Mouse (Mus musculus) lung, embryonic 14.5 days (tissue): ENCODE results near the gene 6430548M08Rik. TPM values are rescaled to one million over a fixed set of nuclear protein-coding genes. Genes with fewer than 3 reads are reported as not detected.
A peak's percentile ranks its signal among the peaks of the same experiment; 100 is the strongest.

Experiments
- ATAC-seq: fragments of 200-750 bp; cut with Nextera tagmentation; 2 replicates; pipeline ENCODE4 v1.8.0; 2017; ENCODE audit warnings: mild to moderate bottlenecking, moderate TSS enrichment, moderate library complexity; ENCODE audit not compliant: insufficient read depth
- DNase-seq: peaks from one replicate; pipeline ENCODE4 v3.0.0-alpha.2; 2015
- H3K27ac ChIP-seq: fragments of 300-500 bp; sonication (generic); 2 replicates; pipeline ENCODE4 v1.5.1; 2014; ENCODE audit warnings: low read depth, mild to moderate bottlenecking, moderate library complexity
- H3K27me3 ChIP-seq: fragments of 300-500 bp; sonication (generic); 2 replicates; pipeline ENCODE4 v1.6.1; 2014; ENCODE audit warnings: low read length, control low read depth; ENCODE audit not compliant: insufficient read depth
- H3K36me3 ChIP-seq: fragments of 300-500 bp; sonication (generic); 2 replicates; pipeline ENCODE4 v1.6.1; 2014; ENCODE audit warnings: control low read depth; ENCODE audit not compliant: insufficient read depth
- H3K4me1 ChIP-seq: fragments of 300-500 bp; sonication (generic); 2 replicates; pipeline ENCODE4 v1.6.1; 2014; ENCODE audit warnings: antibody characterized with exemption, control low read depth; ENCODE audit not compliant: insufficient read depth
- H3K4me2 ChIP-seq: fragments of 300-500 bp; sonication (generic); 2 replicates; pipeline ENCODE4 v1.6.1; 2014; ENCODE audit warnings: mild to moderate bottlenecking
- H3K4me3 ChIP-seq: fragments of 300-500 bp; sonication (generic); 2 replicates; pipeline ENCODE4 v1.5.1; 2014; ENCODE audit warnings: low read depth, low read length
- H3K9ac ChIP-seq: fragments of 300-500 bp; sonication (generic); 2 replicates; pipeline ENCODE4 v1.6.1; 2014
- H3K9me3 ChIP-seq: fragments of 300-500 bp; sonication (generic); 2 replicates; pipeline ENCODE4 v1.6.1; 2016; ENCODE audit warnings: low read depth, low read length, control low read depth
- CTCF ChIP-seq: IDR thresholded peaks from 2 replicates; pipeline ENCODE4 v1.5.1; 2016; ENCODE audit warnings: antibody characterized with exemption, low read depth
- WGBS: fragments of 180-500 bp; shearing (Covaris S2); extraction: QIAGEN DNeasy Blood & Tissue Kit; methylation state at CpG from one replicate; pipeline ENCODE4 v1.1.7; 2014; 5-methylcytosine and 5-hydroxymethylcytosine counted together
- polyA plus RNA-seq: library from polyadenylated mRNA; unstranded; fragments of >200 nt; fragmentation: Nextera tagmentation; extraction: Ambion mirVana; gene quantifications from 2 replicates; pipeline ENCODE4 v1.2.1, GENCODE M21; 2014

The 6430548M08Rik gene
- polyA plus RNA-seq, 1 experiment from 2014 or later, result 7.1 TPM

GRCm38 (mm10) chr8:120152636-120153035, 38.7 kb downstream of the 6430548M08Rik start:
- no peak for ATAC-seq

GRCm38 (mm10) chr8:120160366-120160765, 46.4 kb downstream of the 6430548M08Rik start:
- no peak overlapping the region for H3K4me2 ChIP-seq
- no peaks in the 10 kb centered on the region for H3K4me1 ChIP-seq
- H3K9ac ChIP-seq, result no peak overlapping the region; the same call in 1 of the 2 replicates
- H3K27ac ChIP-seq, result no peak overlapping the region
- no peak overlapping the region for H3K4me3 ChIP-seq
- no peak for TF ChIP-seq CTCF
- no peaks in the 10 kb centered on the region for H3K36me3 ChIP-seq
- H3K9me3 ChIP-seq, result no peaks in the 10 kb centered on the region
- ATAC-seq (no peak), DNase-seq (no peak)
- WGBS, result 73% methylated on average over 8 of the region's 8 CpGs
- H3K27me3 ChIP-seq, result no peaks in the 10 kb centered on the region

More at GRCm38 (mm10) chr8:120152636-120153035, 38.7 kb downstream of the 6430548M08Rik start:
- TF ChIP-seq CTCF, result no peak
- H3K27me3 ChIP-seq, result no peaks in the 10 kb centered on the region
- H3K9me3 ChIP-seq, result no peaks in the 10 kb centered on the region
- no peaks in the 10 kb centered on the region for H3K4me1 ChIP-seq
- no peaks in the 10 kb centered on the region for H3K36me3 ChIP-seq
- no peak overlapping the region for H3K4me2 ChIP-seq
- no peak overlapping the region for H3K4me3 ChIP-seq
- 50% methylated on average over 7 of the region's 7 CpGs for WGBS
- no peak overlapping the region for H3K9ac ChIP-seq
- no peak overlapping the region for H3K27ac ChIP-seq
- peak; percentile 50 for DNase-seq

- Histone ChIP-seq H3K36me3 (no peaks in the 10 kb centered on the region), H3K9me3 (no peaks in the 10 kb centered on the region), H3K4me2 (no peak overlapping the region), H3K27ac (no peak overlapping the region), H3K4me3 (no peak overlapping the region), H3K27me3 (no peaks in the 10 kb centered on the region), H3K9ac (no peak overlapping the region), H3K4me1 (no peaks in the 10 kb centered on the region)
- TF ChIP-seq CTCF, result no peak
- ATAC-seq (no peak), DNase-seq (no peak)
- WGBS, result 58% methylated on average over 16 of the region's 16 CpGs
Measured at GRCm38 (mm10) chr8:120161658-120162403, 47.9 kb downstream of the 6430548M08Rik start.

DNA sequence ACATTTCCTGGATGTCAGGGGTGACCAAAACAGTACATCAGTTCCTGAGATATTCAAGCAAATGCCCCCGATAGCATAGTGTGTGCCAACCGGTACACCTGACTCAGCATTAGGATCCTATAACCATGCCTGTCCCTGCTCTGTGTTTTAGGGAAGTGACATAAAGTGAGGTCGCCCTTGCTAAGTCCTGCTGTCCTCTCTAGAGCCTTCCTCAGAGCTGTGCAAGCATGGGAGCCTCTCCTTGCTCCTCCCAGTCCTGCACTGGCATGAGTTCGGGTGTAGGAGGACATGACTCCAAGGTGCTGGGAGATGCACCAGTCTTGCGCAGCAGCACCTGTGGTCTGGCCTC, 48.4 kb downstream of the 6430548M08Rik start:
- TF ChIP-seq CTCF, result no peak
- H3K27me3 ChIP-seq, result no peaks in the 10 kb centered on the region
- H3K27ac ChIP-seq, result no peak overlapping the region
- no peak for DNase-seq
- H3K4me3 ChIP-seq, result no peak overlapping the region
- no peak overlapping the region for H3K9ac ChIP-seq
- ATAC-seq, result no peak
- H3K4me1 ChIP-seq, result no peaks in the 10 kb centered on the region
- no peaks in the 10 kb centered on the region for H3K9me3 ChIP-seq
- WGBS, result 74% methylated on average over 5 of the region's 5 CpGs
- no peaks in the 10 kb centered on the region for H3K36me3 ChIP-seq
- no peak overlapping the region for H3K4me2 ChIP-seq

DNA sequence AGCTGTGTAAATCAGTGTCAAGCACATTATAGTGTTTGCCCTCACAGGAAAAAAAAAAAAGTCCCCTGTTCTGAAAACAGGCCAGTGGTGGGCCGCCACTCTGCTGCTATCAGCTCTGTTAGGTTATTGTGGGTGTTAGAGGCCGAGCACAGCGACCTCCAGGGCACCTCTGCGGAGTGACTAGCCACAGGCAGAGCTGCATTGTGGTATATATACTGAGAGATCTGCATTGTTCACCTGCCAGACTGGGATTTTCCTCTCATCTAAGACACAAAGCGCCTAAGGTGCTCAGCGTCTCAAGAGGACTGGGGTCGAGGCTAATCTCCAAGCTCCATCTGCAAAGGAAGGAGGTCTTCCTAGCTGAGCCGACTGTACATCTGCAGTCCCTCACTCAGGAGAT, 49.4 kb downstream of the 6430548M08Rik start:
- H3K27ac ChIP-seq, result no peak overlapping the region
- H3K4me1 ChIP-seq, result no peaks in the 10 kb centered on the region
- no peaks in the 10 kb centered on the region for H3K27me3 ChIP-seq
- no peak for ATAC-seq
- H3K36me3 ChIP-seq, result no peaks in the 10 kb centered on the region
- H3K4me2 ChIP-seq, result no peak overlapping the region
- H3K9me3 ChIP-seq, result no peaks in the 10 kb centered on the region
- no peak for TF ChIP-seq CTCF
- no peak overlapping the region for H3K4me3 ChIP-seq
- no peak for DNase-seq
- WGBS, result 53% methylated on average over 8 of the region's 8 CpGs
- H3K9ac ChIP-seq, result no peak overlapping the region

DNA sequence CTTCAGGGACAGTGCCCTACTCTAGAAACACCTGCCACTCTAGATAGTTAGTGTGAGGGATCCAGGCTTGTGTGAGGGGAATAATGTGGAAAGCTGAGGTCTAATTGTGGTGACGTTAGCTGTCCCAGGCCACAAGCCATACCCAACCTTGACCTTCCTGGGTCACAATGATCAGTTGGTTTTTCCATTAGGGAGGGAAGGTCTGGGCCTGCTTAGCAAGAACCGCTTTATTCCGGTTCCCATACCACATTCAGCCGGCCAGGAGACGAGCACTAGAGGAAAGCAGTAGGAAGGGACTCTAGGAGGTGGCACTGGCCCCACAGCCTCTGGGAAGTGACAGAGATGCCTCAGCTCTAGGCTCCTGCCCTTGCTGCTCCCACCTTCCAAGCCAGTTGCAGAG, 50.1 kb downstream of the 6430548M08Rik start:
- no peak for DNase-seq
- Histone ChIP-seq H3K4me2 (no peak overlapping the region), H3K9ac (no peak overlapping the region), H3K27ac (no peak overlapping the region), H3K4me1 (no peaks in the 10 kb centered on the region), H3K27me3 (no peaks in the 10 kb centered on the region), H3K4me3 (no peak overlapping the region), H3K9me3 (no peaks in the 10 kb centered on the region), H3K36me3 (no peaks in the 10 kb centered on the region)
- no peak for TF ChIP-seq CTCF
- 84% methylated on average over 5 of the region's 5 CpGs for WGBS
- ATAC-seq, result no peak

- Histone ChIP-seq H3K4me1 (no peaks in the 10 kb centered on the region), H3K4me2 (no peak overlapping the region), H3K4me3 (no peak overlapping the region), H3K9ac (no peak overlapping the region), H3K36me3 (no peaks in the 10 kb centered on the region), H3K9me3 (no peaks in the 10 kb centered on the region), H3K27me3 (no peaks in the 10 kb centered on the region), H3K27ac (no peak overlapping the region)
- TF ChIP-seq CTCF, result no peak
- WGBS, result 77% methylated on average over 8 of the region's 8 CpGs
- DNase-seq (no peak), ATAC-seq (no peak)
Measured at GRCm38 (mm10) chr8:120167136-120167535, 53.2 kb downstream of the 6430548M08Rik start.

GRCm38 (mm10) chr8:120167821-120168220, 53.9 kb downstream of the 6430548M08Rik start:
- Histone ChIP-seq H3K4me1 (no peaks in the 10 kb centered on the region), H3K27ac (no peak overlapping the region), H3K27me3 (no peaks in the 10 kb centered on the region), H3K4me2 (no peak overlapping the region), H3K9me3 (no peaks in the 10 kb centered on the region), H3K4me3 (no peak overlapping the region), H3K36me3 (no peaks in the 10 kb centered on the region), H3K9ac (no peak overlapping the region)
- ATAC-seq (no peak), DNase-seq (no peak)
- 48% methylated on average over 5 of the region's 5 CpGs for WGBS
- TF ChIP-seq CTCF, result no peak
